Mouse (Mus musculus) adrenal gland, postnatal 25 days (tissue): Measurements from ENCODE around the gene Opa3. TPM values are rescaled to one million over a fixed set of nuclear protein-coding genes. Genes with fewer than 3 reads are reported as not detected.

Experiments
- DNase-seq: peaks from one replicate; pipeline ENCODE4 v3.0.0; 2021; ENCODE audit warnings: mixed read lengths
- long read RNA-seq: library from polyadenylated mRNA; stranded (forward); transcript quantifications from one replicate; pipeline ENCODE4 v2.0.0, GENCODE M21; 2021
- total RNA-seq: library from RNA; stranded (reverse); gene quantifications from 2 replicates; pipeline ENCODE4 v1.2.3, GENCODE M21; 2021

The Opa3 gene
- 26.9 and 30.6 TPM in 2 replicates for total RNA-seq
- long read RNA-seq, transcript Opa3-201 (2 exons, 3,366 nt): major isoform, 17 of 22 reads
- long read RNA-seq, partial matches to known transcripts: 0 of 22 reads
- long read RNA-seq, other reads (novel, unspliced or antisense): 5 of 22 reads

GRCm38 (mm10) chr7:19227883-19228792 is at the start of gene Opa3:
Gene Opa3 (plus strand): TSS chr7:19228334.
- peak; percentile 99 for DNase-seq

- peak; percentile 80 for DNase-seq
Measured at GRCm38 (mm10) chr7:19178443-19179092, 49.6 kb upstream of the Opa3 start.

- peak; percentile 76 for DNase-seq
Measured at GRCm38 (mm10) chr7:19179173-19179572, 49.0 kb upstream of the Opa3 start.

GRCm38 (mm10) chr7:19179936-19180335 is 48.2 kb upstream of the Opa3 start:
- no peak for DNase-seq

GRCm38 (mm10) chr7:19180862-19181429 is 47.2 kb upstream of the Opa3 start:
- DNase-seq: peak; percentile 73

- no peak for DNase-seq
Measured at GRCm38 (mm10) chr7:19184250-19184649, 43.9 kb upstream of the Opa3 start.

GRCm38 (mm10) chr7:19184758-19185157 is 43.4 kb upstream of the Opa3 start:
- no peak for DNase-seq

- no peak for DNase-seq
Measured at GRCm38 (mm10) chr7:19194676-19195075, 33.5 kb upstream of the Opa3 start.

- no peak for DNase-seq
Measured at GRCm38 (mm10) chr7:19196676-19197075, 31.5 kb upstream of the Opa3 start.

- peak; percentile 34 for DNase-seq
Measured at GRCm38 (mm10) chr7:19197985-19198384, 30.1 kb upstream of the Opa3 start.

GRCm38 (mm10) chr7:19201660-19202059 is 26.5 kb upstream of the Opa3 start:
- no peak for DNase-seq

- DNase-seq: no peak
Measured at GRCm38 (mm10) chr7:19202065-19202850, 25.9 kb upstream of the Opa3 start.

GRCm38 (mm10) chr7:19208201-19208910 is 19.8 kb upstream of the Opa3 start:
- DNase-seq: no peak

GRCm38 (mm10) chr7:19208944-19209472 is 19.1 kb upstream of the Opa3 start:
- DNase-seq: no peak

- no peak for DNase-seq
Measured at GRCm38 (mm10) chr7:19209494-19209893, 18.6 kb upstream of the Opa3 start.

- DNase-seq: no peak
Measured at GRCm38 (mm10) chr7:19210010-19210409, 18.1 kb upstream of the Opa3 start.

- no peak for DNase-seq
Measured at GRCm38 (mm10) chr7:19211041-19211675, 17.0 kb upstream of the Opa3 start.

GRCm38 (mm10) chr7:19211996-19212755 is 16.0 kb upstream of the Opa3 start, which contains the start of gene Gpr4:
Gene Gpr4 (plus strand): TSS chr7:19212538.
- peak; percentile 66 for DNase-seq

- no peak for DNase-seq
Measured at GRCm38 (mm10) chr7:19213385-19213784, 14.7 kb upstream of the Opa3 start.

- DNase-seq: no peak
Measured at GRCm38 (mm10) chr7:19214369-19214768, 13.8 kb upstream of the Opa3 start.
